Comparison of ENCODE assay signal across 24 mouse cellular contexts in genomic region chr17:45916937-45917336, GRCm38 (mm10).
DNase-seq lines count a peak whose midpoint lies in the region; ATAC-seq lines count a peak whose summit lies in the region.
"Had no signal": no experiment of that assay in that cellular context is flagged by ENCODE, and none has a peak within 500 bp of the region (broad histone marks: within the 10 kb centered on the region; RNA-seq: fewer than 3 reads in every experiment).

No protein-coding gene starts in this region.

- no peak overlapping the region for H3K4me2 ChIP-seq in heart, embryonic 13.5 days
- no peak overlapping the region for H3K4me2 ChIP-seq in limb, embryonic 11.5 days (ENCODE audit: low read depth, severe bottlenecking)
- H3K4me2 ChIP-seq: midbrain, embryonic 15.5 days had no signal

- no peak for DNase-seq in heart, postnatal 14 days
- DNase-seq in brain, adult 2 months (ENCODE audit: low read depth, low spot score): peak; percentile 25
- DNase-seq in embryonic facial prominence, embryonic 10.5 days (ENCODE audit: low spot score): no peak
- DNase-seq in limb, embryonic 11.5 days (ENCODE audit: low spot score): no peak
- DNase-seq in spleen, adult 18-20 months: no peak
- no peak for DNase-seq in spleen, postnatal 14 days (ENCODE audit: low spot score in 2 of 2)
- DNase-seq: adrenal gland, postnatal 10 days; cerebellum, adult 11 months; cerebellum, postnatal 10 days; forebrain, postnatal 0 days; gastrocnemius, postnatal 14 days; heart, adult 18-20 months; heart, postnatal 36 days; lung, adult 2 months had no signal

- 50% methylated on average over 4 of the region's 4 CpGs for WGBS in heart, embryonic 13.5 days
- WGBS in embryonic facial prominence, embryonic 10.5 days: 53% methylated on average over 4 of the region's 4 CpGs
- WGBS in limb, embryonic 11.5 days: 69% methylated on average over 4 of the region's 4 CpGs

- peak overlapping the region; percentile 52; the same call in 1 of the 2 replicates for H3K9ac ChIP-seq in heart, embryonic 13.5 days
- no peak overlapping the region for H3K9ac ChIP-seq in limb, embryonic 11.5 days (ENCODE audit: low read length)
- H3K9ac ChIP-seq: forebrain, postnatal 0 days; midbrain, embryonic 15.5 days had no signal

- no peak overlapping the region for H3K4me3 ChIP-seq in heart, embryonic 13.5 days
- H3K4me3 ChIP-seq in embryonic facial prominence, embryonic 10.5 days: no peak overlapping the region
- H3K4me3 ChIP-seq in limb, embryonic 11.5 days (ENCODE audit: low read depth, low read length): no peak overlapping the region
- H3K4me3 ChIP-seq: erythroblast, embryonic 14.5 days; megakaryocyte, embryonic 14.5 days; midbrain, embryonic 15.5 days; myocyte had no signal

- H3K27ac ChIP-seq in heart, embryonic 13.5 days (replicated peaks): peak overlapping the region; percentile 21
- H3K27ac ChIP-seq in embryonic facial prominence, embryonic 10.5 days (replicated peaks): peak overlapping the region; percentile 20; the same call in 1 of the 2 replicates
- 0 out of 2 replicates have a peak overlapping the region, but pooled peaks have one; percentile 26 for H3K27ac ChIP-seq in limb, embryonic 11.5 days (replicated peaks; ENCODE audit: low read depth, low read length)
- H3K27ac ChIP-seq: kidney, postnatal 0 days; midbrain, embryonic 15.5 days had no signal

- peaks cover 51% of the 10 kb centered on the region for H3K4me1 ChIP-seq in heart, embryonic 13.5 days
- H3K4me1 ChIP-seq in embryonic facial prominence, embryonic 10.5 days: peaks cover 42% of the 10 kb centered on the region
- peaks cover 6% of the 10 kb centered on the region for H3K4me1 ChIP-seq in limb, embryonic 11.5 days (ENCODE audit: control insufficient read depth, insufficient read depth, low read length)
- H3K4me1 ChIP-seq: midbrain, embryonic 15.5 days had no signal

- intact Hi-C loops in heart, postnatal 14 days (cut with DNase I): no loop called here

- ATAC-seq in heart, embryonic 13.5 days (ENCODE audit: extremely low read depth, insufficient number of reproducible peaks, low FRiP score, low TSS enrichment): no peak
- ATAC-seq in limb, embryonic 11.5 days (ENCODE audit: insufficient number of reproducible peaks, low FRiP score, low TSS enrichment, low read depth): no peak
- ATAC-seq: activated CD4-positive, CD25-positive, alpha-beta regulatory T cell, adult 4 months; forebrain, postnatal 0 days; hindbrain, embryonic 16.5 days; intestine, embryonic 16.5 days; midbrain, embryonic 15.5 days; Patski had no signal

- H3K9me3 ChIP-seq in heart, embryonic 13.5 days: 0 out of 2 replicates have a peak, but pooled peaks cover 5% of the 10 kb centered on the region
- H3K9me3 ChIP-seq in embryonic facial prominence, embryonic 10.5 days: peaks cover 12% of the 10 kb centered on the region
- peaks cover 2% of the 10 kb centered on the region; the same call in 1 of the 2 replicates for H3K9me3 ChIP-seq in limb, embryonic 11.5 days (ENCODE audit: control insufficient read depth, low read length)
- H3K9me3 ChIP-seq: midbrain, embryonic 15.5 days had no signal

- no peaks in the 10 kb centered on the region for H3K36me3 ChIP-seq in heart, embryonic 13.5 days
- H3K36me3 ChIP-seq in embryonic facial prominence, embryonic 10.5 days (replicated peaks): 0 out of 2 replicates have a peak, but pooled peaks cover 3% of the 10 kb centered on the region
- H3K36me3 ChIP-seq in limb, embryonic 11.5 days (ENCODE audit: control insufficient read depth, insufficient read depth, low read length): no peaks in the 10 kb centered on the region
- H3K36me3 ChIP-seq: midbrain, embryonic 15.5 days had no signal

- H3K27me3 ChIP-seq in heart, embryonic 13.5 days (replicated peaks): no peaks in the 10 kb centered on the region
- no peaks in the 10 kb centered on the region for H3K27me3 ChIP-seq in embryonic facial prominence, embryonic 10.5 days (replicated peaks; ENCODE audit: low read depth, poor library complexity, severe bottlenecking)
- H3K27me3 ChIP-seq in limb, embryonic 11.5 days (ENCODE audit: control insufficient read depth, insufficient read depth, low read length): no peaks in the 10 kb centered on the region
- H3K27me3 ChIP-seq: midbrain, embryonic 15.5 days; Patski had no signal
